Mouse (Mus musculus) midbrain, postnatal 0 days (tissue): ENCODE measurements around the gene S1pr4. TPM values are rescaled to one million over a fixed set of nuclear protein-coding genes. Genes with fewer than 3 reads are reported as not detected.

Experiments used
- ATAC-seq: fragments of 200-750 bp; cut with Nextera tagmentation; 2 replicates; pipeline ENCODE4 v1.8.0; 2017; ENCODE audit warnings: moderate number of reproducible peaks, mild to moderate bottlenecking, moderate TSS enrichment, moderate library complexity; ENCODE audit not compliant: low FRiP score
- DNase-seq: peaks from one replicate; pipeline ENCODE4 v3.0.0-alpha.2; 2015; ENCODE audit warnings: low spot score
- H3K27ac ChIP-seq: fragments of 300-500 bp; sonication (generic); 2 replicates; pipeline ENCODE4 v1.5.1; 2014; ENCODE audit warnings: low read depth, mild to moderate bottlenecking, low read length, mixed read lengths
- H3K27me3 ChIP-seq: fragments of 300-500 bp; sonication (generic); 2 replicates; pipeline ENCODE4 v1.6.1; 2014; ENCODE audit warnings: low read length, control low read depth, mixed read lengths; ENCODE audit not compliant: insufficient read depth
- H3K36me3 ChIP-seq: fragments of 300-500 bp; sonication (generic); 2 replicates; pipeline ENCODE4 v1.6.1; 2014; ENCODE audit warnings: low read length, control low read depth, mixed read lengths; ENCODE audit not compliant: insufficient read depth
- H3K4me1 ChIP-seq: fragments of 300-500 bp; sonication (generic); 2 replicates; pipeline ENCODE4 v1.6.1; 2014; ENCODE audit warnings: mild to moderate bottlenecking, control low read depth, antibody characterized with exemption, low read length, mixed read lengths; ENCODE audit not compliant: insufficient read depth
- H3K4me2 ChIP-seq: fragments of 300-500 bp; sonication (generic); 2 replicates; pipeline ENCODE4 v1.6.1; 2014; ENCODE audit warnings: low read depth, mild to moderate bottlenecking, low read length, mixed read lengths; ENCODE audit not compliant: poor library complexity, severe bottlenecking
- H3K4me3 ChIP-seq: fragments of 300-500 bp; sonication (generic); 2 replicates; pipeline ENCODE4 v1.5.1; 2014; ENCODE audit warnings: low read depth, mild to moderate bottlenecking, low read length, moderate library complexity
- H3K9ac ChIP-seq: fragments of 300-500 bp; sonication (generic); replicated peaks from 2 replicates; pipeline ENCODE4 v1.6.1; 2014; ENCODE audit warnings: mild to moderate bottlenecking, low read length, moderate library complexity, mixed read lengths; ENCODE audit not compliant: poor library complexity, severe bottlenecking
- H3K9me3 ChIP-seq: fragments of 300-500 bp; sonication (generic); 2 replicates; pipeline ENCODE4 v1.6.1; 2016; ENCODE audit warnings: low read length, control low read depth
- CTCF ChIP-seq: IDR thresholded peaks from 2 replicates; pipeline ENCODE4 v1.5.1; 2016; ENCODE audit warnings: antibody characterized with exemption, mild to moderate bottlenecking
- WGBS: fragments of 180-500 bp; shearing (Covaris S2); extraction: QIAGEN DNeasy Blood & Tissue Kit; methylation state at CpG from one replicate; pipeline ENCODE4 v1.1.7; 2014; 5-methylcytosine and 5-hydroxymethylcytosine counted together
- polyA plus RNA-seq: library from polyadenylated mRNA; unstranded; fragments of >200 nt; fragmentation: Nextera tagmentation; extraction: Ambion mirVana; gene quantifications from 2 replicates; pipeline ENCODE4 v1.2.1, GENCODE M21; 2015
- total RNA-seq: library from RNA; depleted of rRNA; stranded (reverse); fragments of >200 nt; gene quantifications from 2 replicates; pipeline ENCODE4 v1.2.3, GENCODE M21; 2014; rRNA removed

The S1pr4 gene
- total RNA-seq (0.09 and 0.16 TPM in 2 replicates), polyA plus RNA-seq (0.40 and 0.41 TPM in 2 replicates)

- no peak within 1 kb of the TSS for H3K27ac ChIP-seq
- no peak within 1 kb of the TSS for H3K4me2 ChIP-seq
- no peak for TF ChIP-seq CTCF
- DNase-seq (no peak), ATAC-seq (no peak)
- H3K4me3 ChIP-seq, result no peak within 1 kb of the TSS
- H3K9ac ChIP-seq, result no peak within 1 kb of the TSS
- no peaks in the 10 kb centered on the region for H3K36me3 ChIP-seq
- 87% methylated on average over 2 of the region's 3 CpGs for WGBS
- no peaks in the 10 kb centered on the region for H3K9me3 ChIP-seq
- H3K27me3 ChIP-seq, result no peaks in the 10 kb centered on the region
- H3K4me1 ChIP-seq, result peaks cover 4% of the 10 kb centered on the region; the same call in 1 of the 2 replicates
Observed at GRCm38 (mm10) chr10:81500032-81500431, at the start of gene S1pr4. TSS of gene S1pr4 (minus strand) at chr10:81500132.

- H3K4me1 ChIP-seq, result peaks cover 5% of the 10 kb centered on the region; the same call in 1 of the 2 replicates
- DNase-seq, result no peak
- no peaks in the 10 kb centered on the region for H3K36me3 ChIP-seq
- WGBS, result 71% methylated on average over 5 of the region's 5 CpGs
- no peaks in the 10 kb centered on the region for H3K27me3 ChIP-seq
- no peak overlapping the region for H3K27ac ChIP-seq
- no peak overlapping the region for H3K4me3 ChIP-seq
- H3K9ac ChIP-seq, result no peak overlapping the region
- H3K4me2 ChIP-seq, result no peak overlapping the region
- no peak for ATAC-seq
- TF ChIP-seq CTCF, result no peak
- H3K9me3 ChIP-seq, result no peaks in the 10 kb centered on the region
Observed at GRCm38 (mm10) chr10:81548944-81549343, 49.0 kb upstream of the S1pr4 start.

GRCm38 (mm10) chr10:81546788-81547571 lies 47.0 kb upstream of the S1pr4 start:
- no peak for TF ChIP-seq CTCF
- ATAC-seq (no peak), DNase-seq (no peak)
- no peaks in the 10 kb centered on the region for H3K27me3 ChIP-seq
- whole genome bisulfite sequencing, result 92% methylated on average over 13 of the region's 13 CpGs
- H3K9ac ChIP-seq, result no peak overlapping the region
- H3K4me2 ChIP-seq, result no peak overlapping the region
- no peaks in the 10 kb centered on the region for H3K36me3 ChIP-seq
- no peak overlapping the region for H3K27ac ChIP-seq
- no peak overlapping the region for H3K4me3 ChIP-seq
- H3K4me1 ChIP-seq, result peaks cover 20% of the 10 kb centered on the region
- no peaks in the 10 kb centered on the region for H3K9me3 ChIP-seq

GRCm38 (mm10) chr10:81546332-81546731 lies 46.4 kb upstream of the S1pr4 start:
- DNase-seq (no peak), ATAC-seq (no peak)
- Histone ChIP-seq H3K9me3 (no peaks in the 10 kb centered on the region), H3K4me2 (no peak overlapping the region), H3K36me3 (no peaks in the 10 kb centered on the region), H3K4me3 (no peak overlapping the region), H3K4me1 (peaks cover 20% of the 10 kb centered on the region), H3K9ac (no peak overlapping the region), H3K27me3 (no peaks in the 10 kb centered on the region), H3K27ac (no peak overlapping the region)
- no peak for TF ChIP-seq CTCF
- WGBS, result 78% methylated on average over 5 of the region's 5 CpGs

GRCm38 (mm10) chr10:81545161-81545747 lies 45.3 kb upstream of the S1pr4 start, which contains the start of gene Gna11:
TSS of gene Gna11 (minus strand) at chr10:81545190.
- Histone ChIP-seq H3K4me3 (peak within 1 kb of the TSS; percentile 95), H3K27ac (peak within 1 kb of the TSS; percentile 89), H3K9me3 (no peaks in the 10 kb centered on the region), H3K4me2 (peak within 1 kb of the TSS; percentile 94), H3K27me3 (no peaks in the 10 kb centered on the region), H3K9ac (peak within 1 kb of the TSS; percentile 93), H3K36me3 (no peaks in the 10 kb centered on the region), H3K4me1 (peaks cover 20% of the 10 kb centered on the region)
- peak; percentile 99 for DNase-seq
- peak; percentile 14; the same call in 1 of the 2 replicates for TF ChIP-seq CTCF
- 1% methylated on average over 47 of the region's 59 CpGs for WGBS
- ATAC-seq, result peak; percentile 95
